Mouse (Mus musculus) kidney, embryonic 16.5 days (tissue): ENCODE measurements around the gene Actr1b. TPM values are rescaled to one million over a fixed set of nuclear protein-coding genes. Genes with fewer than 3 reads are reported as not detected.
"Not testable (repeated sequence)": the region's sequence is repeated elsewhere in the genome, so short reads cannot be mapped to it uniquely, and the experiment has no call there.

Experiments used
- ATAC-seq: fragments of 200-750 bp; cut with Nextera tagmentation; 2 replicates; pipeline ENCODE4 v1.8.0; 2017; ENCODE audit warnings: moderate TSS enrichment; ENCODE audit not compliant: low FRiP score, low TSS enrichment
- H3K27ac ChIP-seq: fragments of 300-500 bp; sonication (generic); 2 replicates; pipeline ENCODE4 v1.5.1; 2014; ENCODE audit warnings: low read length
- H3K27me3 ChIP-seq: fragments of 300-500 bp; sonication (generic); 2 replicates; pipeline ENCODE4 v1.6.1; 2014; ENCODE audit warnings: low read length, control low read depth, mixed read lengths; ENCODE audit not compliant: insufficient read depth
- H3K36me3 ChIP-seq: fragments of 300-500 bp; sonication (generic); 2 replicates; pipeline ENCODE4 v1.6.1; 2014; ENCODE audit warnings: low read length, control low read depth, mixed read lengths; ENCODE audit not compliant: insufficient read depth
- H3K4me1 ChIP-seq: fragments of 300-500 bp; sonication (generic); 2 replicates; pipeline ENCODE4 v1.6.1; 2014; ENCODE audit warnings: low read length, control low read depth, mixed read lengths; ENCODE audit not compliant: insufficient read depth
- H3K4me2 ChIP-seq: fragments of 300-500 bp; sonication (generic); replicated peaks from 2 replicates; pipeline ENCODE4 v1.6.1; 2014; ENCODE audit warnings: low read depth, low read length
- H3K4me3 ChIP-seq: fragments of 300-500 bp; sonication (generic); 2 replicates; pipeline ENCODE4 v1.5.1; 2014; ENCODE audit warnings: mild to moderate bottlenecking, low read length
- H3K9ac ChIP-seq: fragments of 300-500 bp; sonication (generic); replicated peaks from 2 replicates; pipeline ENCODE4 v1.6.1; 2014; ENCODE audit warnings: low read length
- H3K9me3 ChIP-seq: fragments of 300-500 bp; sonication (generic); 2 replicates; pipeline ENCODE4 v1.6.1; 2016; ENCODE audit warnings: low read length, control low read depth
- WGBS: fragments of 180-500 bp; shearing (Covaris S2); extraction: QIAGEN DNeasy Blood & Tissue Kit; methylation state at CpG from one replicate; pipeline ENCODE4 v1.1.7; 2014; 5-methylcytosine and 5-hydroxymethylcytosine counted together
- polyA plus RNA-seq: library from polyadenylated mRNA; unstranded; fragments of >200 nt; fragmentation: Nextera tagmentation; extraction: Ambion mirVana; gene quantifications from 2 replicates; pipeline ENCODE4 v1.2.1, GENCODE M21; 2015

Actr1b gene
- polyA plus RNA-seq, 1 experiment from 2014 or later: 123 TPM

DNA sequence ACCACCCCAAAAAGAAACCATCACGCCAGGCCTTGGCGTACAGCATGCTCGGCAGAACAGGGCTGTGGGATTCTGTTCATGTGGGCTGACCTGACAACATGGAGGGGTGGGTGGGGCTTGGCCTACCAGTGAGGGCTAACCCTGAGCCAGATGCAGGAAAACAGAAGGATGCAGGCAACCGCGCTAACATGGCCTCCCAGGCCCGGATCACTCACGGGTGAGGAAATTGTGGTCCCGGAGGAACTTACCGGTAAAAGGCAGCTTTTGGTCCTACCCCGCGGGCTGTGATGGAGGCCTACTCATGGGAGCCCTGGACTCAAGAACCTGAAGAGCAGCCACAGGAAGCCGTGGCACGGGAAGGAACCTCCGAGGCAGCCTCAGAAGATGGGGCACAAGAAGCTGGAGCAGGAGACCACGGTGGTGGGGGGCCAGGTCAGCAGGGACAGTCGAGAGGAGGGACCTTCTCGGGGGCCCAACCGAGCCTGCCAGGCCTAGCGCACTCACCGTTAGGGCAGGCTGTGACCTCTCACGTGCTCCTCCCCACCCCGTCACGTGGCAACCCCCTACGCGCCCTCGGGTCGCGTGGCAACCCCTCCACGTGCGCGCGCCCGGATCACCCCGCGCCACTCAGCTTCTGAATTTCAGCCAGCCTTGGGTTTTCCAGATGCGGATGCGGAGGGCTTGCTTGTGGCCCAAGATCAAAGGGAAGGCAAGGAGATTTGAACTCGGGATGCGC, 31.4 kb downstream of the Actr1b start, which contains the start of gene Fam178b:
TSS of gene Fam178b (minus strand) at position 564 of the 736 bp plus-strand sequence.
- no peak within 1 kb of the TSS for H3K4me3 ChIP-seq
- WGBS: 91% methylated on average over 39 of the region's 39 CpGs
- peak within 1 kb of the TSS; percentile 41; the same call in 1 of the 2 replicates for H3K27ac ChIP-seq
- no peaks in the 10 kb centered on the region for H3K36me3 ChIP-seq
- H3K9ac ChIP-seq: 0 out of 2 replicates have a peak within 1 kb of the TSS, but pooled peaks have one; percentile 22
- H3K4me2 ChIP-seq: no peak within 1 kb of the TSS; the same call in 1 of the 2 replicates
- H3K27me3 ChIP-seq: no peaks in the 10 kb centered on the region
- H3K9me3 ChIP-seq: no peaks in the 10 kb centered on the region
- 0 out of 2 replicates have a peak, but pooled peaks cover 3% of the 10 kb centered on the region for H3K4me1 ChIP-seq
- no peak for ATAC-seq

DNA sequence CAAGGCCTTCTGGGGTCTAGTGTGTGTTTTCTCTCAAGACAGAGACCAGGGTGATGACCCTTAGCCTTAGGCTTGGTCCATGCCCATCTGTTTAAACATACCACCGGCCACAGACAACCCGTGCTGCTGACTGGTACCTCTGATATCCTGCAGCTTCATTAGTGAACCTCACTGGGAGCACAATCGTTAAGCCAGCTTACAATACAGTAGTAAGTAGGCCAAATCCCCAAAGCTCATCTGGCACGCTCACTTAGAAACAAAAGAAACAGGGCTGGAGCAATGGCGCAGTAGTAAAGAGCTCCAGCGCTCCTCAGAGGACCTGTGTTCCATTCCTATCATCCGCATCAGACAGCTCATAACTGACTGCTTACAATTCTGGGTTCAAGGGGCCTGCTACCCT, 33.3 kb downstream of the Actr1b start:
- Histone ChIP-seq H3K4me2 (no peak overlapping the region), H3K27ac (no peak overlapping the region), H3K9me3 (no peaks in the 10 kb centered on the region), H3K27me3 (no peaks in the 10 kb centered on the region), H3K4me1 (0 out of 2 replicates have a peak, but pooled peaks cover 3% of the 10 kb centered on the region), H3K4me3 (no peak overlapping the region), H3K9ac (no peak overlapping the region), H3K36me3 (no peaks in the 10 kb centered on the region)
- WGBS: 79% methylated on average over 7 of the region's 7 CpGs
- no peak for ATAC-seq

DNA sequence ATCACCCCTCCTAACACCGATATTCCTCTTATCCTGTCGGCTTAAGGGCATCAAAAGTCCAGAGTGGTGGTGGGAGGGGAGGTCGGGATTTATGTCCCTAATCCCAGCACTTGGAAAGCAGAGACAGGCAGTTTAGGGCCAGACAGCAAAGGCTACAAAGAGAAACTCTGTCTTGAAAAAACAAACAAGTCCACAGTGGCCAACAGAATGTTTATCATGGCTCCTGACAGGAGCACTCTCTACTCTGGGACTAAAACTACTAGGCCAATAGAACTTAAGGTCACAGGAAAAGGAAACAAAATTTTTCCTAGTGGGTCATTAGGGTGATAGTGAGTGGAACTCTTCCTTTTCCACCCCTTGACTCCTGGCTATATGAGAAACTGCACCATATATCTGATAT, 39.3 kb downstream of the Actr1b start:
- Histone ChIP-seq H3K27ac (0 out of 2 replicates have a peak overlapping the region, but pooled peaks have one; percentile 17), H3K36me3 (no peaks in the 10 kb centered on the region), H3K9ac (no peak overlapping the region), H3K9me3 (no peaks in the 10 kb centered on the region), H3K27me3 (no peaks in the 10 kb centered on the region), H3K4me3 (no peak overlapping the region), H3K4me1 (peaks cover 7% of the 10 kb centered on the region; the same call in 1 of the 2 replicates), H3K4me2 (no peak overlapping the region)
- ATAC-seq: no peak
- WGBS: 3% methylated on average over 3 of the region's 3 CpGs

DNA sequence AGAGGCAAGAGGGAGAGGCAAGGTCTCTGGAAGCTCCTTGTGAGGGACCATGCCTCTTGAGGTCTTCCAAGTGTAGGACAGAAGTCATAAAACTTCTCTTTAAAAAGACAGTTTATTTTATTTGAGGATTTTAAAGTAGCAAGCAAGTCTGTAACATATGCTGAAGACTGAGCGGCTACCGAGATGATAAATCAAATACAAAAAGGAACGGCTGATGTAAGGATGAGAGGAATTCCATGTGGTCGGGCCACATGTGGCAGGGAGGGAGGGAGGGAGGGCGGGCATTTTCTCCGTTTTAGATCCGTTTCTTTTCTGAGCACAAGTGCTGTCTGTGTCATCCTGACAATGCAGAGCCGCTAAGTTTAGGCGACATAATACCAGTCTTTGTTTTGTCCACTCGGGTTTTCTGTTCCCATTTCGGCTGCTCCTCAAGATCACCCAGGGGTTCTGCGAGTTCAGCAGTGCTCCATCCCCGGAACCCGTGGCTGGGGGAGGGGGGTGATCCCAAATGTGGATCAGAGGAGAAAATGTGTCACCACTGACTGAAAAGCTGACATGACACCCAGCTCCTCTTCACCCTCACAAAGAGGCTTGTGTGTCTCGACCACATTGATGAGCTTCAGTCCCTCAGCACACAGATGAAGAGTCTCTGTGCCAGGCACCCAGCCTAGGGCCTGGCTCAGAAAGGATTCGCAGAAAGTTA, 41.4 kb downstream of the Actr1b start:
- no peak overlapping the region for H3K27ac ChIP-seq
- no peak overlapping the region for H3K4me2 ChIP-seq
- ATAC-seq: no peak
- no peaks in the 10 kb centered on the region for H3K27me3 ChIP-seq
- no peaks in the 10 kb centered on the region for H3K36me3 ChIP-seq
- no peaks in the 10 kb centered on the region for H3K9me3 ChIP-seq
- H3K4me1 ChIP-seq: peaks cover 7% of the 10 kb centered on the region; the same call in 1 of the 2 replicates
- no peak overlapping the region for H3K4me3 ChIP-seq
- H3K9ac ChIP-seq: no peak overlapping the region
- 43% methylated on average over 16 of the region's 16 CpGs for WGBS

DNA sequence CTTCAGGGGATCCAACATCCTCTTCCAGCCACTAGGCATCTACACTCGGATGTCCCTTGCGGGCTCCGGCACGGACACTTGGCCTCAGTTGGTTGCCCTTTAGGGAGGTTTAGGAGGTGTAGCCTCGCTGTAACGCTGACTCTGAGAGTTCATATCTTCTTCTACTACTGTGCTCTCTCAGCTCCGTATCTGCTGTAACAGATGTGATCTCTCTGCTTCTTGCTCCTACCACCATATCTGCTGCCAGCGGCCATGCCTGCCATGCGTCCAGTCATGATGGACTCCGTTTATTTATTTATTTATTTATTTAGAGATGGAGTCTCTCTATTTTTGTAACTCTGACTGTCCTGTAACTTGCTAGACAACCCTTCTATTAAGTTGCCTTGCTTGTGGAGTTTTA, 43.0 kb downstream of the Actr1b start:
- H3K4me1 ChIP-seq: peaks cover 7% of the 10 kb centered on the region
- no peak for ATAC-seq
- WGBS: 90% methylated on average over 10 of the region's 10 CpGs
- no peak overlapping the region for H3K4me2 ChIP-seq
- no peaks in the 10 kb centered on the region for H3K9me3 ChIP-seq
- H3K36me3 ChIP-seq: no peaks in the 10 kb centered on the region
- no peaks in the 10 kb centered on the region for H3K27me3 ChIP-seq
- no peak overlapping the region for H3K27ac ChIP-seq
- H3K4me3 ChIP-seq: no peak overlapping the region
- H3K9ac ChIP-seq: no peak overlapping the region

DNA sequence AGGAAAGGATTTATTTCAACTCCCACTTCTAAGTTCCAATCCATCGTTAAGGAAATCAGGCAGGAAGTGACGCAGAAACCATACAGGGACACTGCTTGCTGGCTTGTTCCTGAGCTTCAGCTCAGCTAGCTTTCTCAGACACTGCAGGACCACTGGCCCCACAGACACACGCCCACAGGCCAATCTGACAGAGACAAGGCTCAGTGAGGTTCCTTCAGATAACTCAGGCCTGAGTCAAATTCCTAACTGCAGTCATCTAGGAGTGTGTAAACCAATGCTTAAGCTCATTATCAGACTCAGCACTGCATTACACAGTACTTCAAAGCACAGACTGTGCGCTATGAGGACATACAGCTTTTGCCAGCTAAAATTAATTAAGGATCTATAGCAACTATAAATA, 44.0 kb downstream of the Actr1b start:
- no peak overlapping the region for H3K27ac ChIP-seq
- H3K9ac ChIP-seq: no peak overlapping the region
- H3K36me3 ChIP-seq: no peaks in the 10 kb centered on the region
- 50% methylated on average over 4 of the region's 4 CpGs for WGBS
- peaks cover 17% of the 10 kb centered on the region for H3K4me1 ChIP-seq
- H3K4me3 ChIP-seq: no peak overlapping the region
- no peaks in the 10 kb centered on the region for H3K27me3 ChIP-seq
- ATAC-seq: no peak
- no peak overlapping the region for H3K4me2 ChIP-seq
- H3K9me3 ChIP-seq: no peaks in the 10 kb centered on the region

DNA sequence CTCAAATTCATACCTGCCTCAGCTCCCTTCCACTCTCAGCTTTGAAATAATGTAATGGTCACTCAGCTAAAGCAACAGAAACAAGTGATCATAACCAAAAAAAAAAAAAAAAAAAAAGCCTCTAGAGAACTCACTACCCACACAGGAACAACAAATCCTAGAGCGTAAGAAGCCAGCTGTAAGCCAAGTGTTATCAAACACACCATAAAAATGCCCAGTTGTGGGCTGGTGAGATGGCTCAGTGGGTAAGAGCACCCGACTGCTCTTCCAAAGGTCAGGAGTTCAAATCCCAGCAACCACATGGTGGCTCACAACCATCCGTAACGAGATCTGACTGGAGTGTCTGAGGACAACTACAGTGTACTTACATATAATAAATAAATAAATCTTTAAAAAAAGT, 46.2 kb downstream of the Actr1b start:
- not testable (repeated sequence) for H3K4me2 ChIP-seq, H3K9ac ChIP-seq, H3K27ac ChIP-seq, H3K27me3 ChIP-seq, H3K36me3 ChIP-seq, H3K9me3 ChIP-seq, H3K4me3 ChIP-seq, ATAC-seq
- H3K4me1 ChIP-seq: peaks cover 17% of the 10 kb centered on the region
- 58% methylated on average over 4 of the region's 4 CpGs for WGBS

DNA sequence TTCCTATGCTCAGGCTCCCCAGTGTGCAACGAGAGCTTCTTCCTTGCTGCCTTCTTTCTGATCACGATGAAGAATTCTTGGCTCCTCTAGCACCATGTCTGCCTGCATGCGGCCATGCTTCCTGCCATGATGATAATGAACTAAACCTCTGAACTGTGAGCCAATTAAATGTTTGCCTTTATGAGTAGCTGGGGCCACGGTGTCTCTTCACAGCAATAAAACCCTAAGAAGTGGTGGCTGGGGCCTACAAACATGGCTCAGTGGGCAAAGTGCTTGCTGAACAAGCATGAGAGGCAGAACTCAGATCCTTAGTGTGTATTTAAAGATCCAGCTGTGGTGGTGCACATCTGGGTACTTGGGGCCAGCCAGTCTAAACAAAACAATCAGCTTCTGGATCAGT, 48.3 kb downstream of the Actr1b start:
- Histone ChIP-seq H3K36me3 (no peaks in the 10 kb centered on the region), H3K4me3 (no peak overlapping the region), H3K9ac (no peak overlapping the region), H3K4me1 (peaks cover 17% of the 10 kb centered on the region), H3K9me3 (no peaks in the 10 kb centered on the region), H3K27ac (peak overlapping the region; percentile 82), H3K27me3 (no peaks in the 10 kb centered on the region), H3K4me2 (no peak overlapping the region)
- no peak for ATAC-seq
- 37% methylated on average over 4 of the region's 4 CpGs for WGBS

DNA sequence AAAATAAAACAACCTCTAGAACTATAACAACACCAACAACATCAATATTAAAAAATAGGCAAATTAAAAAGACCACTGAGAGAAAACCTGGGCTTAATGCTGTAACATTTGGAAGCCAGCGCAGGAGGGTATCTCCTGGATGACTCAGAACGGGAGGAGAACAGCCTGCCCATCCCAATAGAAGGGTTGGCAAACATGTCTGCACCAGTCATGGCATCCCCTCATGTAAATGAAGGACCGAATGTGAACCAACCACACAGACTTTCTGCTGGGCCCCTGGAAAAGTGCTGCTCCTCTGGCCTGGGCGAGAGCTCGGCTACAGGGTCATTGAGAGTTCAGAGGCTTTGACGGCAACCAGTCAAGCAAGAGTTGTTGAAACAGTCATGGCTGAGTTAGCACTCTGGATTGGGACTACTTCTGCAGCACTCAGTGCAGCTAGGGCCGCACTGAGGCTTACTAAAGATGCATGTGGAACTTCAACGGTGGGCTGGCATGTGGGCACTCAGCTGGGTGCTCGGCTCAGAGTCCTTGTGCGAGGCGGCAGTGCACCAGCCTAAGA, 49.0 kb downstream of the Actr1b start:
- Histone ChIP-seq H3K4me2 (no peak overlapping the region), H3K9ac (no peak overlapping the region), H3K27me3 (no peaks in the 10 kb centered on the region), H3K36me3 (no peaks in the 10 kb centered on the region), H3K27ac (peak overlapping the region; percentile 82), H3K4me3 (no peak overlapping the region), H3K9me3 (no peaks in the 10 kb centered on the region), H3K4me1 (peaks cover 17% of the 10 kb centered on the region)
- 40% methylated on average over 11 of the region's 11 CpGs for WGBS
- ATAC-seq: peak; percentile 91
